Mouse (Mus musculus) neural tube, embryonic 14.5 days (tissue): ENCODE measurements at regions not wholly inside any gene's neighbourhood (a gene's known extent, or its start where the extent isn't known, plus 50 kb on each side); places are given as distances from the start of the nearest gene placed in this dataset.

Experiments used
- ATAC-seq: fragments of 200-750 bp; cut with Nextera tagmentation; 2 replicates; pipeline ENCODE4 v1.8.0; 2017; ENCODE audit warnings: low read depth, mild to moderate bottlenecking, moderate TSS enrichment, moderate library complexity
- H3K27ac ChIP-seq: fragments of 300-500 bp; sonication (generic); 2 replicates; pipeline ENCODE4 v1.5.1; 2014; ENCODE audit warnings: low read depth, mild to moderate bottlenecking, control low read depth, low read length, moderate library complexity, mixed read lengths
- H3K27me3 ChIP-seq: fragments of 300-500 bp; sonication (generic); 2 replicates; pipeline ENCODE4 v1.6.1; 2014; ENCODE audit warnings: low read length; ENCODE audit not compliant: control insufficient read depth, insufficient read depth
- H3K36me3 ChIP-seq: fragments of 300-500 bp; sonication (generic); 2 replicates; pipeline ENCODE4 v1.6.1; 2014; ENCODE audit warnings: low read length, mixed read lengths; ENCODE audit not compliant: control insufficient read depth, insufficient read depth
- H3K4me1 ChIP-seq: fragments of 300-500 bp; sonication (generic); 2 replicates; pipeline ENCODE4 v1.6.1; 2014; ENCODE audit warnings: low read length; ENCODE audit not compliant: control insufficient read depth, insufficient read depth
- H3K4me2 ChIP-seq: fragments of 300-500 bp; sonication (generic); 2 replicates; pipeline ENCODE4 v1.6.1; 2014; ENCODE audit warnings: mild to moderate bottlenecking, low read depth, low read length, control low read depth
- H3K4me3 ChIP-seq: fragments of 300-500 bp; sonication (generic); 2 replicates; pipeline ENCODE4 v1.5.1; 2014; ENCODE audit warnings: low read depth, low read length, control low read depth, mixed read lengths
- H3K9ac ChIP-seq: fragments of 300-500 bp; sonication (generic); replicated peaks from 2 replicates; pipeline ENCODE4 v1.6.1; 2014; ENCODE audit warnings: low read depth, mild to moderate bottlenecking, control low read depth, low read length, mixed read lengths
- H3K9me3 ChIP-seq: fragments of 300-500 bp; sonication (generic); 2 replicates; pipeline ENCODE4 v1.6.1; 2016; ENCODE audit warnings: low read length; ENCODE audit not compliant: control insufficient read depth
- WGBS: fragments of 180-500 bp; shearing (Covaris S2); extraction: QIAGEN DNeasy Blood & Tissue Kit; methylation state at CpG from one replicate; pipeline ENCODE4 v1.1.7; 2014; 5-methylcytosine and 5-hydroxymethylcytosine counted together

DNA sequence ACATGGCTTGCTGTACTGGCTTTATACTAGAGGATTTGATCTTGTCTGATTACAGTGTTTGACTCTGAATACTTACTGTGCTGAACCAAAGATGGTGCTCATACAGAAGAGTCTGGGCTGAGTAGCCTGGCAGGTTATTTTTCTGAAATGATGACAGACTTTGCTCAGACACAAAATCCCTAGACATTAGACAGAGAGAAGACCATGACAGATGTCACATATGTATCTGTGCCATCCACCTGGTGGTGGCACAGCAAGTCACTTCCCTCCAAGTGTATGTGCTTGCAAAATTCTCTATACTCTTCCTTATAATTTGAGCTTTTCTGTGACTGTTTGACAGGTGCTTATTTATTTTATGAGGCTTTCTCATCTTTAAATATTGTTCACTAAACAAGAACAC lies 80.7 kb downstream of the Gm7361 start:
- no peaks in the 10 kb centered on the region for H3K27me3 ChIP-seq
- H3K9ac ChIP-seq = no peak overlapping the region
- H3K4me3 ChIP-seq = no peak overlapping the region
- no peaks in the 10 kb centered on the region for H3K36me3 ChIP-seq
- H3K4me1 ChIP-seq = no peaks in the 10 kb centered on the region
- no peaks in the 10 kb centered on the region for H3K9me3 ChIP-seq
- no peak for ATAC-seq
- no peak overlapping the region for H3K4me2 ChIP-seq
- no peak overlapping the region for H3K27ac ChIP-seq

DNA sequence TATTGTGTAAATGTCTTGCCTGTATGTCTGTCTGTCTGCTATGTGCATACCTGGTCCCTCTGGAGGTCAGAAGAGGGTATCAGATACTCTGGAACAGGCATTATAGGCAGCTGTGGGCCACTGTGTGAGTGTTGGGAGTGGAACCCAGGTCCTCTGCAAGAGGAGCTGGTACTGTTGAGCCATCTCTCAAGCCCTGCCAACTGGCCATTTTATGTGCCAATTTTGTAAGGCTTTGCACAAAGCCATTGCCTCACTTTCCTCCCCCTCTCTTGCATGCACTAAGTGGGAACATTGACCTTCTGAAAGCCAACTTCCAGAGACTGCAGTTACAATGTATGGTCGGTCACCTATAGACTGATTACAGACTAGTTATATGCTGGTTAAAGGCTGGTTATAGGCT lies 81.8 kb downstream of the Gm7361 start:
- H3K27me3 ChIP-seq = no peaks in the 10 kb centered on the region
- no peak overlapping the region for H3K4me2 ChIP-seq
- H3K4me3 ChIP-seq = no peak overlapping the region
- no peaks in the 10 kb centered on the region for H3K9me3 ChIP-seq
- H3K36me3 ChIP-seq = no peaks in the 10 kb centered on the region
- no peak overlapping the region for H3K27ac ChIP-seq
- no peak for ATAC-seq
- no peaks in the 10 kb centered on the region for H3K4me1 ChIP-seq
- WGBS = 97% methylated on average over 1 of the region's 1 CpGs
- H3K9ac ChIP-seq = no peak overlapping the region

DNA sequence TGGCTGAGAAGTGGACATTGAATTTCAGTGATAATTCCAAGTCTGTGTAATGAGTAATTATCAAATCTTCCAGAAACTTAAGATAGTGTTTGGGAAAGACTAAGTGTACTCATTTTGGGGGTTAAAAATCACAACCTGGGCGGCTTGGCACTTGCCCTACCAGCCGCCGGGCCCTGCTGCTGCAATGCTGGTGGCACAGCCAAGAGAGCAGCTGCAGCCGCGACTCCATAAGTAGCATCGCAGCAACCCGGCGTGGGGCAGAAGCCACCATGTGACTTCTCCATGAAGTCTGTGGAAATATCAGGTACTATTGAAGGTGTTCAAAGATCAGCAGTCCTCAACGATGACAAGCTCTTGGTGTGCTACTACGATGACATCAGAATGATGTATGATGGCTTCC lies 97.7 kb downstream of the Gm7361 start:
- Histone ChIP-seq H3K9ac (no peak overlapping the region), H3K27ac (no peak overlapping the region), H3K4me3 (no peak overlapping the region), H3K9me3 (no peaks in the 10 kb centered on the region), H3K27me3 (no peaks in the 10 kb centered on the region), H3K4me1 (no peaks in the 10 kb centered on the region), H3K36me3 (no peaks in the 10 kb centered on the region), H3K4me2 (no peak overlapping the region)
- ATAC-seq = no peak
- 95% methylated on average over 10 of the region's 10 CpGs for WGBS

DNA sequence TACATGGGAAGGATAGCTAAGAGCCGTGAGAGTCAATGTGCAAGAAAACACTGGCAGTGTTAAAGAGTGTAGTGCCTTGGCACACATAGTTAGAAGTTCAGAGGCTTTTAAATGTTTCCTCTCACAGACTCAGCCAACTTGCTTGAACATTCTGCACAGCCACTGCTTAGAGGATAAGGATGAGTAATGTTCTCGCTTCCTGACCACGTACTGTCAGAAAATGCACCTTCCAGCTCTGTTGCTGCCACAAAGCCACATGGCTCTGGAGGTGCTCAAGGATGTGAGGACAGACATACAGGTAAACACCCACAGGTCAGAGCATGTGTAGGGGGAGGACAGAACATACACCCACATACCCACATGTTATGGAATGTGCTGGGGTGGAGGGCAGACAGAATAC lies 101.6 kb downstream of the Gm7361 start:
- Histone ChIP-seq H3K4me1 (no peaks in the 10 kb centered on the region), H3K9me3 (no peaks in the 10 kb centered on the region), H3K9ac (no peak overlapping the region), H3K36me3 (no peaks in the 10 kb centered on the region), H3K4me3 (no peak overlapping the region), H3K27ac (no peak overlapping the region), H3K4me2 (no peak overlapping the region), H3K27me3 (no peaks in the 10 kb centered on the region)
- no peak for ATAC-seq
- 96% methylated on average over 3 of the region's 3 CpGs for WGBS

DNA sequence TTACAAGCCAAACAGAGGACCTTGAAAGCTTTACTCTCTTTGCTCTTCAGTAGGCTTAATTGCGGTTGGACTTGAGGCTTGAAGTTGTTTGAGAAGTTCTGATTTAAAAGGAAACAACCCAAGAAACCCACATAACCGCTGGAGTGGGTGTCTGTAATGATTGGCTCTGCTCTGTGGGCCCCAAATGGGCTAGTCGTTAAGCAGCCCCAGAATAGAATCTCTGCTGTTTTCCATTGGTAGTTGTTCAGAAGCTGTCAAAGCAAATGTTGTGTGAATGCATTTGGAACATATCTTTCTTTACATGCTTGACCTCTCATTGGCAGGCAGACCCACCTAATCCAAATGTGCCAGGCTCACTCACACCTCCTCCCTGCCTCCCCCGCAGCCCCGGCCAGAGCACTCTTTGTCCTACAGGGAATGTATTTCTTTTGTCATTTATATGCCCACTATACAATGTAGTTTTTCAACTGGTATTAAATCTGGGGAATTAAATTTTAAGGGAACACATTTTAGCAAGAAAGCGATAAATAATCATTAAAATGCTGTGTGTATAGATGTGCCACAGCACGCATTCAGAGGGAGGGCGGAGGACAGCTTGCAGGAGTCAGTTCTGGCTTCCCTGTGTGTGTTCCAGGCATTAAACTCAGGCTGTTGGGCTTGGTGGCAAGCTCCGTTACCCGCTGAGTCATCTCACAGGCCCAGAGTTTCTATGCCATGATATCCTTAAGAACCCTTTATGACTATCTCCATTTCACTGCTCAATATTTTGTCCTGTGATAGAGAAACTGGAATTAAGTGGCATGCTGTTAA lies 116.9 kb downstream of the Gm7361 start:
- Histone ChIP-seq H3K9me3 (no peaks in the 10 kb centered on the region), H3K4me3 (no peak overlapping the region), H3K4me2 (no peak overlapping the region), H3K36me3 (no peaks in the 10 kb centered on the region), H3K4me1 (no peaks in the 10 kb centered on the region), H3K27ac (no peak overlapping the region), H3K27me3 (no peaks in the 10 kb centered on the region), H3K9ac (no peak overlapping the region)
- ATAC-seq = peak; percentile 60; the same call in 1 of the 2 replicates
- WGBS = 64% methylated on average over 10 of the region's 10 CpGs

DNA sequence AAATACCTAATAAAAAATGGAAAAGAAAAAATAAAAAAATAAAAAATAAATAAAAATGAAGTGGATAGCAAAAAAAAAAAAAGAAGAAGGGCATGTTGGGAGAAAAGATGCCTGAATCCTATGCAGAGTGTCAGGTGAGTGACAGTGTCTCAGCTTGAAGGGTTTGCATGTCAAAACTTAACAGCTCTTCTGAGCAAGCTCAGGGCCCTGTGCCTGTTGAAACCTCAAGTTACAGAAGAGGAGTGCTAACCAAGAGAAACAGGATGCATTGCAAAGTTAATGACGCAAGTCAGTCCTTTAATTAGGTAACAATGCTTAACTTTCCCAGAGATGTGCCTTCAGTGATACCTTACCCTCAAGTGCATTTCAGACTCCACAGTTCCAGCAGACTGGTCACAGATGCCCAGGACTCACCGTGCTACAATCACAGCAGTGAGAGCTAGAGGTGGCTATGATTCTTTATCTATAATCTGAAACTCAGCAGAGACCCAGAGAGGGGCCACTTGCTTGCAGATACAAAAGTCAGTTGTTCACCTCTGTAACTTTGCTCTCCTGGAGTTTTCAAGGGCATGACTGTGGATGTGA lies 149.7 kb downstream of the Gm7361 start:
- H3K4me2 ChIP-seq = no peak overlapping the region
- H3K36me3 ChIP-seq = no peaks in the 10 kb centered on the region
- no peak overlapping the region for H3K9ac ChIP-seq
- no peak overlapping the region for H3K27ac ChIP-seq
- ATAC-seq = no peak
- no peaks in the 10 kb centered on the region for H3K27me3 ChIP-seq
- WGBS = 78% methylated on average over 2 of the region's 2 CpGs
- no peaks in the 10 kb centered on the region for H3K9me3 ChIP-seq
- H3K4me1 ChIP-seq = no peaks in the 10 kb centered on the region
- no peak overlapping the region for H3K4me3 ChIP-seq

DNA sequence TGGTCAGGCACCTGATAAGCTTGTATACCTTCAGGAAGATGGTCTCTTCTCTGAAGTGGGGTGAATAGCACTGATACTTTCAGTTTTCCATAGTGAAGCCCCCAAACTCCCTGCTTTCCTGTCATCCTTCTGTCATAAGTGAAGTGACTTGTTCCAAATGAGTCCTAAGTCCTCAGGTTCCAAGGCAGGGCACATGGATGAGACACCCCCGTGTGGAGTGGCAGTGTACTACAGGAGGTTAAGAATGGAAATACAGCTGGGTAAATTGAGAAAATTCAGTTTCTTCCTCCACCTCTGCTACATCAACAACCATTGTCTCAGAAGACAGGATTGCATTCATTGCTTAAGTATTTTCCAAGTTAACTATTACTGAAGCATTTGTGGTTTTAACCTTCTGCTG lies 155.7 kb downstream of the Gm7361 start:
- no peaks in the 10 kb centered on the region for H3K4me1 ChIP-seq
- H3K9me3 ChIP-seq = no peaks in the 10 kb centered on the region
- no peak overlapping the region for H3K9ac ChIP-seq
- no peak overlapping the region for H3K27ac ChIP-seq
- no peak overlapping the region for H3K4me3 ChIP-seq
- H3K36me3 ChIP-seq = no peaks in the 10 kb centered on the region
- WGBS = 52% methylated on average over 1 of the region's 1 CpGs
- H3K4me2 ChIP-seq = no peak overlapping the region
- no peak for ATAC-seq
- no peaks in the 10 kb centered on the region for H3K27me3 ChIP-seq

DNA sequence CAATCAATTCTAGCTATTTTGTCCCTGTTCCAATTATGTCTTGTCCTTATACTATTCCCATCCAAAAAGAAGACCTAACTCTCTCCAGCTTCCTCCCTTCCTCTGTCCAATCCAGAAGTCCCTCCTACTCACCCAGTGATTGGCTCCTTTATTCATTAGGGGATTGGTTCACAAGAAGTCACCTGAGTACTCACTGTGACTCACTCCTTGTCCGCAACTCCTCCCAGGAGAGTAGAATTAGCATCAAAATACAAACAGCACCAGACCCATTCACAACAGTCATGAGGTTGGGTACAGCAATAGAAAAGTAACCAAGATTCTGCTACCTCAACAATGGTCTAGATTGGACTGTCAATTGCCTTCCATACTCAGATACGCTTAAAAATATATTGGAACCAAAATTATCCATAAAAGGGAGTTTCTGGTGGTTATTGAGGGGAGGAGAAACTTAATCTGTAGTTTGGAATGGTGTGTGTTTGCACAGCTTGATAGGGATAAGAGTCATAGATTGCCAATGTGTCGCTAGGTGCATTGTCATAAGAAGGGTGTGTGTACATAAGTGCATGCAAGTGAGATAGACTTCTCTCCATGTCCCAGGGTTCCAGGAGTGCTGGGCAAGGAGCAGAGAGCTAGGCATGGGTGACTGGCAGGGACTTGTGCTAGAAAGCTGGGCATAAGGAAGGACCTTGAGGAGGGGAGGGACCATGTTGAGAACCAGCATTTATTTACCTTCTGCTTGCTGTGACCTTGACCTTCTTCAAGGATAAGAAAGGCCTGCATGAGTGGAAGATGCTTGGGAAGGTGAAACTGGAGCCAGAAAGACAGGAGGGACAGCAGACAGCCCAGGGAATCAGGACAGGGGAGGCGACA lies 187.1 kb downstream of the Gm7361 start:
- no peaks in the 10 kb centered on the region for H3K27me3 ChIP-seq
- ATAC-seq = no peak
- no peak overlapping the region for H3K4me3 ChIP-seq
- H3K4me1 ChIP-seq = no peaks in the 10 kb centered on the region
- H3K4me2 ChIP-seq = no peak overlapping the region
- no peaks in the 10 kb centered on the region for H3K9me3 ChIP-seq
- no peaks in the 10 kb centered on the region for H3K36me3 ChIP-seq
- H3K9ac ChIP-seq = no peak overlapping the region
- no peak overlapping the region for H3K27ac ChIP-seq
- 83% methylated on average over 4 of the region's 4 CpGs for WGBS

DNA sequence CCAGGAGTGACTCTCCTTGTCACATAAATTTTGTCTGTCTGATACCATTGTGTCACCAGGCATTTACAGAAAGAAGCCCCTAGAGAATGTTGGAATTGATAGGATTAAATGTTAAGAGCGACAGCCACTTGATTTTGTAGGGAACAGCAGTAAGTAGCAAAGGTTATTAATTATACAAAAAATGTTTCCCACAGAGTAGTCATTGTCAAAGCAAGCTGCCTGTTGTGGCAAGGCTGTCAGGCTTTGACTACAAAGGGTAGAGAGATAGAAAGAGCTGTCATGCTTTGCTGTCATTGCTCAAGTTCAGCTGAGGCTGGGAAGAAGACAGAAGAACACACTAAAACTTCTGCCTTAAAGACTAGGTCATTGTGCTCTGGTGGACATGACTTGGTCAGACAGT lies 193.8 kb downstream of the Gm7361 start:
- H3K27ac ChIP-seq = no peak overlapping the region

More for the DNA sequence above, 193.8 kb downstream of the Gm7361 start:
- H3K9me3 ChIP-seq = no peaks in the 10 kb centered on the region
- no peak for ATAC-seq
- H3K9ac ChIP-seq = no peak overlapping the region
- 71% methylated on average over 1 of the region's 1 CpGs for WGBS
- H3K4me3 ChIP-seq = no peak overlapping the region
- H3K4me2 ChIP-seq = no peak overlapping the region
- H3K27me3 ChIP-seq = no peaks in the 10 kb centered on the region
- H3K36me3 ChIP-seq = no peaks in the 10 kb centered on the region
- H3K4me1 ChIP-seq = no peaks in the 10 kb centered on the region
